Mouse (Mus musculus): ENCODE measurements around the gene Parl. TPM values are rescaled to one million over a fixed set of nuclear protein-coding genes. Genes with fewer than 3 reads are reported as not detected.

Parl gene
- polyA plus RNA-seq (2014; fragmentation: Illumina TruSeq; extraction: RNeasy Lipid Tissue Mini Kit (QIAGEN cat#74804); ENCODE audit: low read depth, low replicate concordance): 87.0 TPM

DNA sequence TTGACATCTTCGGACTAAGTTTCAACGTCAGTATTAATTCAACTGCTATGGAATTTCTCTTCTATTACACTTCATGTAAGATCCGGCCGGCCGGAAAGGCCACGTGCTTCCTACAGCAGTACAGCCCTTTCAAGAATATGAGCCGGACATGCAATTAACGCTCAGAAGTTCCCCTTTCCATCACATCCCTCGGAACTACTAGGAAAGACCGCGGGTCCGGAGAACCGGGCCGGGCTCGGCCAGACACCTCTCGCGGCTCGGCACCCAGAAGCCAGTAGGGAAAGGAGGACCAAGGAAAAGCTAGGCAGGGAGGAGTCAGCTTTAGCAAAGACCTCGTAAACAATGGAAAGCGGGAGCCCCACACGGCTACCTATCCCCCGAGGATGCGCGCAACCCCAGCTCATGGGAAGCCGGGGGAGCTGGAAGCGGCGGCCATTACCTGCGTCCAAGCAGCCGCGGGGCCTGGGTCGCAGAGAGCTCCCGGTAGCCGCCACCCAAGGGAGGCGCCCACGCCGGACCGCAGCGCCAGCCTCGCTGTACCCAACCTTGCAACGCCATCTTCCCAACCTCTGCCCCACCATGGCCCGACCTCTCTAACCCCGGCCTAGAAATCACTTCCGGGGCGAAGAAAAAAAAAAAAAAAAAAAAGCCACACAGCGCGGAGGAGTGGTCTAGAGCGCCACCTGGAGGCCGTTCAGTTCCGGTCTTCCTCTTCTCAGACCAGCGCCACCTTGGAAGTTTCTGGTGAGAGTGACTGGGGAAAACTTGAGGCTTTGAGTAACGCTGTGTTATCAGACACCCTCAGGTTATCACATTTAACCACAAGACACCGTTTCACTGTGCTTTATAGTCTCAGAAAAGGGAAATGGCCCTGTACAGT is at the start of gene Parl:
Parl (minus strand) TSS at position 618 of the 880 bp plus-strand sequence.

DNA sequence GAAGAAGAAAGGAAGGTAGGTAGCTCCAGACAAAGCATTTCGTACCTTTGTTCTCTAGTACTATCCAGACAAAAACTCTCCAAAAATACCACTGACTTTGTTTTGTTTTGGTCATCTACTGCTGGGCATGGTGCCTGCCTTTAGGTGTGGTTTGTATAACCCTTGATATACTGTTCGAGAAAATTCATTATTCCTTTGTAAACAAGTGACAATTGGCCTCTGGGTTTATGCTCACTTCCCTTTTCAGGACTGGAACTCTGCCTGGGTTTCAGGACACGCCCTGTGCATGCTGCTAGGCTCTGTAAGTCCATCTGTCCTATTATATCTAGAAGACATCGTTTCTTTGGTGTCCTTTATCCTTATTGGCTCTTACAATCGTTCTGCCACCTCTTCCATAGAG is 23.1 kb upstream of the Parl start, which contains the start of gene Cyp2ab1:
Cyp2ab1 (minus strand) TSS at position 119 of the 400 bp plus-strand sequence.

GRCm38 (mm10) chr16:20240468-20241414 is 61.4 kb downstream of the Parl start, which contains the start of gene Map6d1:
Map6d1 (minus strand) TSS chr16:20241358.

Other genes starting within 250 kb of the Parl start
- gene Klhl24, start 204.8 kb downstream of the Parl start, polyA plus RNA-seq (2014; fragmentation: Illumina TruSeq; extraction: RNeasy Lipid Tissue Mini Kit (QIAGEN cat#74804); ENCODE audit: low read depth, low replicate concordance): 66.4 TPM
- 21.9 TPM for gene Yeats2, start 161.3 kb downstream of the Parl start, polyA plus RNA-seq (2014; fragmentation: Illumina TruSeq; extraction: RNeasy Lipid Tissue Mini Kit (QIAGEN cat#74804); ENCODE audit: low read depth, low replicate concordance)
- 6.3 TPM for gene Map6d1, start 61.0 kb downstream of the Parl start, polyA plus RNA-seq (2014; fragmentation: Illumina TruSeq; extraction: RNeasy Lipid Tissue Mini Kit (QIAGEN cat#74804); ENCODE audit: low read depth, low replicate concordance)
- not detected for gene Cyp2ab1, start 23.0 kb upstream of the Parl start, polyA plus RNA-seq (2014; fragmentation: Illumina TruSeq; extraction: RNeasy Lipid Tissue Mini Kit (QIAGEN cat#74804); ENCODE audit: low read depth, low replicate concordance)
- gene Abcc5, start 124.0 kb upstream of the Parl start, polyA plus RNA-seq (2014; fragmentation: Illumina TruSeq; extraction: RNeasy Lipid Tissue Mini Kit (QIAGEN cat#74804); ENCODE audit: low read depth, low replicate concordance): 54.2 TPM
- 12.4 TPM for gene Eif2b5, start 196.4 kb upstream of the Parl start, polyA plus RNA-seq (2014; fragmentation: Illumina TruSeq; extraction: RNeasy Lipid Tissue Mini Kit (QIAGEN cat#74804); ENCODE audit: low read depth, low replicate concordance)
- gene Dvl3, start 214.6 kb upstream of the Parl start, polyA plus RNA-seq (2014; fragmentation: Illumina TruSeq; extraction: RNeasy Lipid Tissue Mini Kit (QIAGEN cat#74804); ENCODE audit: low read depth, low replicate concordance): 18.4 TPM
- gene Ap2m1, start 233.1 kb upstream of the Parl start, polyA plus RNA-seq (2014; fragmentation: Illumina TruSeq; extraction: RNeasy Lipid Tissue Mini Kit (QIAGEN cat#74804); ENCODE audit: low read depth, low replicate concordance): 132 TPM
- 17.7 TPM for gene Abcf3, start 246.2 kb upstream of the Parl start, polyA plus RNA-seq (2014; fragmentation: Illumina TruSeq; extraction: RNeasy Lipid Tissue Mini Kit (QIAGEN cat#74804); ENCODE audit: low read depth, low replicate concordance)